Mouse (Mus musculus): Measurements from ENCODE around the gene Olfr477. TPM values are rescaled to one million over a fixed set of nuclear protein-coding genes. Genes with fewer than 3 reads are reported as not detected.

Gene Olfr477
- not detected in 2 replicates for polyA plus RNA-seq (2012; rRNA removed)

DNA sequence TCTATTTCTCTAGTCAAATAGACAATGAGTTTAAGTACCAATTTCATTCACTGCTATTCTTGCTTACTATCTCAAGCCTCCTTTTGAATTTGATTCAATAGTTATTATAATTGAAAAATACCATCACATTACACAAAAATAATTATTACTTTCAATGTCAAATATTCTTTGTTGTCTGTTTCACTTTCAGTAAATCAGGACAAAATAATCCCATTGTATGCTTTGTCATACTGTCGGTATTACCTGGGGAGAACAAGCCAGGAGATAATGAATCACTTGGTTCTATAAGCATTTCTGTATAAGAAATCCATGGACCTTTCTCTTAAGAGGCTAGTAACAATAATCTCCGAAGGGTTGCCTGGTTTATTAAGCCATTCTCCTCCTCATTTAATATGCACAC lies at the start of gene Olfr477:
Gene Olfr477 (plus strand): TSS at position 301 of the 400 bp plus-strand sequence.

DNA sequence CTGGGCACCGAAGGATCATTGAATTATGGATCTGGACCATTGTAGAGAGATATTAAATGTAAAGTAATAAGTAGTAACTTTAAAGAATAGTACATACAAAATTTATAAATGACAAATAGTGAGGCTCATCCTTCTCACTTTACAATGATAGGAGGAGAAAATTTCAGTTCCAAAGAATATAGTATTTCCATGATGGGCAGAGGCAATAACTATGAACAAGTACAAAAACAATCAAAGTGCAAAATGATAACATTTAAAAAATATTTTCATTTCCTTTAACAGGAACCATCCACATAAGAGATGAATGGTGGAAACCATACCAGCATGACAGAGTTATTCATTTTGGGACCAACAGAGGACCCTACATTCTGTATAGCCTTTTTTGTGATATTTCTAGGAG lies 32.1 kb upstream of the Olfr477 start, which contains the start of gene Olfr474:
Gene Olfr474 (plus strand): TSS at position 301 of the 400 bp plus-strand sequence.

DNA sequence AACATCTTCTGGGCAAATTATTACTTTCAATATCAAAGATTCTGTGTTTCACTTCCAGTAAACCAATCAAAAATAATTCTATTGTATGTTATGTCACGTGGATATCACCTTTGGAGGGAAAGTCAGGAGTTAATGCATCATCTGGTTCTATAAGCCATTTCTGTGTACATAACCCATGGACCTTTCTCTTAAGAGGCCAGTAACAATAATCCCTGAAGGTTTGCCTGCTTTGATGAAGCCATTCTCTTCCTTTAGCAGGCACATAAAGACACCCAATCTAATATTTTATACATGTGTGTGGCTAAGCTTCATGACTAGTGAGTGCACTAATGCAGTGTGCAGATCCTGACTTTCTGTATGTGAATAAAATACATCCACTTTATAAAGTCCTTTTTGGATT lies 22.0 kb upstream of the Olfr477 start, which contains the start of gene Olfr476:
Gene Olfr476 (plus strand): TSS at position 301 of the 400 bp plus-strand sequence.

DNA sequence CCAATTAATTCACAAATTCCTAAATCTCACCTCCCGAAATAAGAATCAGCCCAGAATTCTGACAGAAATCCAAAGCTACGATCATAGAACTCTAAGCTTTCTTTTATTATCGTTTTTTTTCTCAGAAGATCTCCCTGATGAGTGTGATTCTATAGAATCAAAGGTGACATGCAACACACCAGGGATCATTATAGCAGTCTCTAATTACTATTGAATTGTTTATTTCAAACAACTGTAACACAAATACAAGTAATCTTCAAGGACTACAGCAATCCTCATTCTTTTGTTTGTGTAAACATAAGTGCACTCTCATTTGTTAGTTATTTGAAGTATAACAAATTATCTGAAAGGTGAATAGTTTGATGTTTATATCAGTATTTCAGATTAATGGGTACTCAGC lies 47.4 kb downstream of the Olfr477 start, which contains the start of gene Olfr478:
Gene Olfr478 (minus strand): TSS at position 101 of the 400 bp plus-strand sequence.

Other genes starting within 250 kb of the Olfr477 start
- gene Cyb5r2, start 228.7 kb upstream of the Olfr477 start, polyA plus RNA-seq (2012; rRNA removed) = 0.09 and 0.11 TPM in 2 replicates
- not detected in 2 replicates for gene Ovch2, start 185.5 kb upstream of the Olfr477 start, polyA plus RNA-seq (2012; rRNA removed)
- gene Olfr467, start 174.4 kb upstream of the Olfr477 start, polyA plus RNA-seq (2012; rRNA removed) = not detected in 2 replicates
- gene Olfr469, start 161.2 kb upstream of the Olfr477 start, polyA plus RNA-seq (2012; rRNA removed) = not detected in 2 replicates
- gene Olfr470, start 139.2 kb upstream of the Olfr477 start, polyA plus RNA-seq (2012; rRNA removed) = not detected in 2 replicates
- not detected in 2 replicates for gene Olfr472, start 88.8 kb upstream of the Olfr477 start, polyA plus RNA-seq (2012; rRNA removed)
- not detected in 2 replicates for gene Olfr473, start 56.2 kb upstream of the Olfr477 start, polyA plus RNA-seq (2012; rRNA removed)
- gene Olfr474, start 32.0 kb upstream of the Olfr477 start, polyA plus RNA-seq (2012; rRNA removed) = not detected in 2 replicates
- not detected in 2 replicates for gene Olfr476, start 21.9 kb upstream of the Olfr477 start, polyA plus RNA-seq (2012; rRNA removed)
- not detected in 2 replicates for gene Olfr478, start 47.3 kb downstream of the Olfr477 start, polyA plus RNA-seq (2012; rRNA removed)
- gene Olfr479, start 64.0 kb downstream of the Olfr477 start, polyA plus RNA-seq (2012; rRNA removed) = not detected in 2 replicates
- not detected in 2 replicates for gene Olfr480, start 80.7 kb downstream of the Olfr477 start, polyA plus RNA-seq (2012; rRNA removed)
- not detected in 2 replicates for gene Olfr481, start 93.2 kb downstream of the Olfr477 start, polyA plus RNA-seq (2012; rRNA removed)
- not detected in 2 replicates for gene Olfr482, start 110.9 kb downstream of the Olfr477 start, polyA plus RNA-seq (2012; rRNA removed)
- not detected in 2 replicates for gene Olfr483, start 114.2 kb downstream of the Olfr477 start, polyA plus RNA-seq (2012; rRNA removed)
- gene Olfr484, start 140.8 kb downstream of the Olfr477 start, polyA plus RNA-seq (2012; rRNA removed) = not detected in 2 replicates
- gene Olfr485, start 173.2 kb downstream of the Olfr477 start, polyA plus RNA-seq (2012; rRNA removed) = not detected in 2 replicates
- not detected in 2 replicates for gene Olfr486, start 186.0 kb downstream of the Olfr477 start, polyA plus RNA-seq (2012; rRNA removed)
- not detected in 2 replicates for gene Olfr487, start 227.9 kb downstream of the Olfr477 start, polyA plus RNA-seq (2012; rRNA removed)

Measured in central nervous system, embryonic 14 days (tissue).